Mouse (Mus musculus) E14TG2a.4 (cell line): ENCODE results near the gene Zfp583.

Experiments
- CTCF ChIP-seq: conservative IDR thresholded peaks from 2 replicates; pipeline ENCODE4 v1.5.1; 2014; ENCODE audit warnings: low read length
- NANOG ChIP-seq: IDR thresholded peaks from 2 replicates; pipeline ENCODE4 v1.6.1; 2014; ENCODE audit warnings: borderline replicate concordance, low read length, mixed read lengths
- POU5F1 ChIP-seq: IDR thresholded peaks from 2 replicates; pipeline ENCODE4 v1.6.1; 2014; ENCODE audit warnings: low read length, borderline replicate concordance

DNA sequence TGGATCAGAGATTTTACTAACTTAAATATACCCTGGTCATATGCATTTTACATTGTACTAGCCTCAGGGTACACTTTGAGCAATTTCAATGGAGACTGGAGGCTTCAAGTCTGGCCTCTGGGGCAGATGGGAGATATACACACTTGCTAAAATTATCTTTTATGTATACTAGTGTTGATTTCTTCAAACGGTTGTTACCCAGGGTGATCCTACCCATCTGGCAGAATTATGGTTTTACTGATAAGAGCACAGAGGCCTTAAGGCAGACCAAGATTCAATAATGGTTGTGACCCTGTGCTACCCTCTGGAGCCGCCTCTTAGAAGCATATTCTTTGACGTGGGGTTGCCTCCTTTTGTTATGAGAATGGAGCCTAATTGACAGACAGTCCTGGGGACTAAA is 53.2 kb downstream of the Zfp583 start:
- TF ChIP-seq CTCF (no peak), POU5F1 (no peak), NANOG (no peak)
